Mouse (Mus musculus) left cerebral cortex, adult 18-20 months (tissue): ENCODE data around the gene Gar1. TPM values are rescaled to one million over a fixed set of nuclear protein-coding genes. Genes with fewer than 3 reads are reported as not detected.

Experiments used
- DNase-seq, 2 experiments: peaks; one replicate each; pipeline ENCODE4 v3.0.0; 2021 to 2022; ENCODE audit warnings: low spot score in 2 of 2, mixed read lengths in 1 of 2
- total RNA-seq, 2 experiments: library from RNA; stranded (reverse); gene quantifications; 2 replicates each; pipeline ENCODE4 v1.2.3; 2021

Gene Gar1
- total RNA-seq, 2 experiments from 2014 or later = 37.3 to 46.1 TPM

- no peak for DNase-seq
Measured at GRCm38 (mm10) chr3:129820847-129821246, 10.3 kb downstream of the Gar1 start.

- no peak for DNase-seq
Measured at GRCm38 (mm10) chr3:129803765-129804164, 27.4 kb downstream of the Gar1 start, which contains the start of gene Lrit3. Gene Lrit3 (minus strand): TSS chr3:129804030.

DNA sequence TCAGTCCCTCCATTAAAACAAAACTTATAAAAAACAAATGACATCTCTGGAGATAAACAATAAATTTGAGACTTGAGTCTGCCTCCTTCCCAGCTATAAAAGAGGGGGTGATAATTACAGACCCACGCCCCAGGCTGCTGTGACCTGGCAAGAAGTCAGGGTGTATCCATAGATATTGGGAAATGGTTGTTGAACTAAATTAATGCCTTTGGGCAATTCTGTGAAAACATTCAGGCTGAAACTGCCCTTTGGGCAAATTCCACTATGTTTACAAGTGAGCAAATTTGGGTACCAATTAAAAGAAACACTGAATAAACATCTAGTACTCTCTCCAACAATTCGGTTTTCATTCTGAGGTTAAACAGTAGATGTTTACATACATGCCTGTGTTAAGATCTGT, 32.2 kb downstream of the Gar1 start:
- DNase-seq = no peak

GRCm38 (mm10) chr3:129798551-129798950, 32.6 kb downstream of the Gar1 start:
- DNase-seq = no peak

- no peak for DNase-seq
Measured at GRCm38 (mm10) chr3:129797341-129797740, 33.9 kb downstream of the Gar1 start.

DNA sequence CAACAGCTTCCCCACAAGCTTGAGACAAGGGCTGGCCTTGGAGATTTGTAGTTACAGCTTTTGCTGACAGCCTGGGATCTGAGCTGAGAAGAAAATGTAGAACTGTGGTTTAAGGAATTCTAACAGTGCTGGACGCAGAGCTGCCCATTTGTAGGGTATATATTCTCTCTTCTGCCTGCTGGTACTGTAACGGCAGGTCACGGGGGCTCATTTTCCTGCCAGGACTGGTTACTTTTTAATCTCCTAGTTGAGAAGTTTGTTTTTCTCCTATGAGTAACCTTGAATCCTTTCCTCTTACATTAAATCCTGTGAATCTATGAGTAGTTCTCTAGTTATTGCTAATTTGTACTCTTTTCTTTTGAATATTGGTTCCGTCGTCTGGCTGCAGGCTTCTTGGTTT, 37.4 kb downstream of the Gar1 start:
- no peak for DNase-seq

DNA sequence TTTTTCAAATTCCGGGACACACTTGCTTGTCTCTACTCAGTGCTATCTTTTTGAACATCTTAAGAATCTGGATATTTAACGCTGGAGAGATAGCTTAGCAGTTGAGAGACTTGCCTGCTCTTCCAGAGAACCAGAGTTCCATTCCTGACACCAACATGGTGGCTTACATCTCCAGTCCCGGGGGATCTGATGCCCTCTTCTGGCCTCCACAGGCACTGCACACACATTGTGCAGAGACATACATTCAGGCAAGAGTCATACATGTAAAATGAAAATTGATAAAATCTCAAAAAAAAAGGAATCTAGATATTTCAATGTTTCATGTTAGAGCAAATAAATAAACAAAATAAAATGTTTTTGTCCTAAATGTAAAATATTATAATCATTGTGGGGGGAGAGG, 48.5 kb downstream of the Gar1 start:
- DNase-seq = no peak

- no peak for DNase-seq
Measured at GRCm38 (mm10) chr3:129781435-129781834, 49.8 kb downstream of the Gar1 start.

Other genes with a start within 250 kb of the Gar1 start
- 1 to 10 TPM in 1 of 2 experiments, under 1 TPM in 1; 0.82 to 1.3 TPM for gene Egf, start 76.1 kb downstream of the Gar1 start, total RNA-seq
- gene Lrit3, start 27.4 kb downstream of the Gar1 start, total RNA-seq = not detected
- under 1 TPM; 0.40 to 0.77 TPM for gene Rrh, start 8.8 kb downstream of the Gar1 start, total RNA-seq
- not detected for gene Cfi, start 4.5 kb upstream of the Gar1 start, total RNA-seq
- gene Pla2g12a, start 47.2 kb upstream of the Gar1 start, total RNA-seq = 10 to 100 TPM; 16.9 to 22.9 TPM
- gene Casp6, start 70.0 kb upstream of the Gar1 start, total RNA-seq = 1 to 10 TPM; 5.3 to 7.8 TPM
- gene Mcub, start 138.8 kb upstream of the Gar1 start, total RNA-seq = 1 to 10 TPM; 1.0 to 2.4 TPM
- 10 to 100 TPM; 51.0 to 54.2 TPM for gene Sec24b, start 230.2 kb upstream of the Gar1 start, total RNA-seq